8 mouse cellular contexts compared by ENCODE assay signal in genomic region chrX:102188712-102189497, GRCm38 (mm10). TPM values are rescaled to one million over a fixed set of nuclear protein-coding genes. Genes with fewer than 3 reads are reported as not detected.
A peak's percentile ranks its signal among the peaks of the same experiment; 100 is the strongest.
DNase-seq lines count a peak whose midpoint lies in the region; ATAC-seq and TF ChIP-seq lines count a peak whose summit lies in the region.

Gene Rps4x, minus strand, starts transcription at chrX:102189394.

- H3K27me3 ChIP-seq in Patski, result no peaks in the 10 kb centered on the region
- H3K27me3 ChIP-seq in hindbrain, embryonic 12.5 days, result 0 out of 2 replicates have a peak, but pooled peaks cover 7% of the 10 kb centered on the region

- peak within 1 kb of the TSS; percentile 53 for H3K4me3 ChIP-seq in hindbrain, embryonic 12.5 days

- no peaks in the 10 kb centered on the region for H3K9me3 ChIP-seq in hindbrain, embryonic 12.5 days (replicated peaks)

- H3K9ac ChIP-seq in hindbrain, embryonic 12.5 days, result peak within 1 kb of the TSS; percentile 77

- peak; percentile 81 for ATAC-seq in Patski
- ATAC-seq in hindbrain, embryonic 12.5 days (ENCODE audit: low FRiP score), result peak; percentile 94

- no peak for DNase-seq in Patski (ENCODE audit: low read depth, low spot score)
- DNase-seq in cerebellum, postnatal 14 days, result peak; percentile 86 to 87
- peak; percentile 61 to 75 for DNase-seq in frontal cortex, postnatal 14 days (ENCODE audit: low spot score in 2 of 2)
- DNase-seq in layer of hippocampus, postnatal 14 days (ENCODE audit: low spot score in 2 of 2), result peak; percentile 80
- DNase-seq in lung, postnatal 10 days, result peak; percentile 88
- DNase-seq in ovary, postnatal 14 days (ENCODE audit: low spot score), result peak; percentile 67
- peak; percentile 73 to 78 for DNase-seq in thymus, postnatal 10 days (ENCODE audit: low spot score in 2 of 2)

- H3K4me1 ChIP-seq in hindbrain, embryonic 12.5 days, result peaks cover 14% of the 10 kb centered on the region

- POLR2A ChIA-PET in Patski (lab: Charles Lee), result interaction anchor here (0.7 to 1.2 kb wide), 3 partner anchors 17 to 318 kb away, joined by 3 to 4 read pairs (median 3); no protein-coding TSS in a partner anchor

- H3K4me2 ChIP-seq in hindbrain, embryonic 12.5 days (replicated peaks), result peak within 1 kb of the TSS; percentile 59

- TF ChIP-seq CTCF in Patski (IDR thresholded peaks at IDR 0.05), result no peak

- H3K36me3 ChIP-seq in hindbrain, embryonic 12.5 days, result peaks cover 13% of the 10 kb centered on the region

- in situ Hi-C loops in Patski (cut with MboI; ENCODE audit: low pct_unique_long_range_greater_than_20kb), result no loop called here

- 18% methylated on average over 37 of the region's 37 CpGs for WGBS in hindbrain, embryonic 12.5 days

- peak within 1 kb of the TSS; percentile 83 for H3K27ac ChIP-seq in hindbrain, embryonic 12.5 days

- CTCF ChIA-PET in Patski (lab: Charles Lee), result interaction anchor here (1.2 kb wide), 1 partner anchor 26 kb away, joined by 3 read pairs; no protein-coding TSS in a partner anchor

RNA-seq across cellular contexts. Expression of gene Rps4x, which starts in this region (rescaled TPM):
- polyA plus RNA-seq in Patski (2021), result 1,274 TPM
- polyA plus RNA-seq in hindbrain, embryonic 12.5 days (2016; fragmentation: Nextera tagmentation; extraction: Ambion mirVana), result 442 and 492 TPM in 2 replicates
- total RNA-seq in layer of hippocampus, postnatal 14 days (2021), result 100 to 1,000 TPM; 472 to 534 TPM
